Comparison of ENCODE assay signal across 15 mouse cellular contexts in the genomic region with DNA sequence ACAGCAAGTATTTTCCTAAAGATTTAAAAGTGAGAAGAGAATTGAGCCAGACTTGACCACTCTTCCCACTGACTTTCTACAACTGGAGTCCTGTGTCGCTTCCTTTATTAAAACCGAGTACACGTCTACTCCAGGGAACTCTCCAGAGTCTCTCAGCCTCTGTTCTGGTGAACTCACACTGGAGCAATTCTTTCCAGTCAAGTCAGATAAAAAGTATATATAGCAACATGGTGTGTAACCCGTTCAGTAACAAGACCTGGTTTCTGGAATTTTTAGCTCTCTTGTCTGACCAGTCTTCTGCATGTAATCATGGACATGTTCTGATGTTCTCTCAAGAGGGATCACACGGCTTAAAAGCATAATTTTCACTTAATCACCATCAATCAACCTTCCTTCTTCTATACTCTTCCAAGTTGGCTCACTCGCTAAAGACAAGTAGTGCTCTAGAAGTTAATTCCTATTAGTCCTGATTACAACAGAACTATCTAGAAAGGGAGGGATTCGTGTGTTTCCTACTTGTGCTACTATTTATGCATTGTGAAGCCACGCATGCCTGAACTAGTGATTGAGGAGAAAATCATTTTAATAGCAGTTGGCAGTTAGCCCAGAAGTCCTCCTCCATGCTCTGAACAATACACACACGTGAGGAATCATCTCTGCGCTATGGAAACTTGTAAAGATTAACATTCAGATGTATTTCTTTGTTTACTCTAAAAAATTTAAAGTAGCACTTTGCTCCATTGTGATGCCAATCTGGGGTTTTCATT.
A peak's percentile ranks its signal among the peaks of the same experiment; 100 is the strongest.
DNase-seq lines count a peak whose midpoint lies in the region; ATAC-seq and TF ChIP-seq lines count a peak whose summit lies in the region.
"Had no signal": no experiment of that assay in that cellular context is flagged by ENCODE, and none has a peak within 500 bp of the region (broad histone marks: within the 10 kb centered on the region; RNA-seq: fewer than 3 reads in every experiment).

No protein-coding gene starts in this region.

- peak overlapping the region; percentile 50; the same call in 1 of the 2 replicates for H3K27ac ChIP-seq in heart, embryonic 11.5 days (ENCODE audit: low read depth, low read length)
- H3K27ac ChIP-seq in lung, postnatal 0 days (ENCODE audit: low read length) = no peak overlapping the region
- H3K27ac ChIP-seq in heart, postnatal 0 days (ENCODE audit: low read depth) = peak overlapping the region; percentile 65
- H3K27ac ChIP-seq: limb, embryonic 15.5 days; neural tube, embryonic 13.5 days had no signal

- no peak for ATAC-seq in heart, embryonic 11.5 days (replicated peaks; ENCODE audit: insufficient number of reproducible peaks, low FRiP score, low TSS enrichment)
- ATAC-seq in lung, postnatal 0 days = 0 out of 2 replicates have a peak, but pooled peaks have one; percentile 8
- peak; percentile 79 for ATAC-seq in heart, postnatal 0 days (ENCODE audit: insufficient read depth, low read depth)
- ATAC-seq: intestine, embryonic 16.5 days; liver, postnatal 0 days had no signal

- H3K4me3 ChIP-seq in heart, embryonic 11.5 days (ENCODE audit: low read depth, low read length) = no peak overlapping the region
- no peak overlapping the region for H3K4me3 ChIP-seq in lung, postnatal 0 days (ENCODE audit: low read depth, low read length)
- no peak overlapping the region for H3K4me3 ChIP-seq in lung, adult 2 months (replicated peaks; ENCODE audit: extremely low read depth, low read depth, low read length)
- no peak overlapping the region for H3K4me3 ChIP-seq in heart, postnatal 0 days (ENCODE audit: low read depth, low read length)
- H3K4me3 ChIP-seq: limb, embryonic 15.5 days; neural tube, embryonic 13.5 days had no signal

- H3K9ac ChIP-seq in heart, embryonic 11.5 days (ENCODE audit: low read depth, low read length) = no peak overlapping the region
- no peak overlapping the region for H3K9ac ChIP-seq in lung, postnatal 0 days (replicated peaks; ENCODE audit: low read depth)
- no peak overlapping the region for H3K9ac ChIP-seq in heart, postnatal 0 days (replicated peaks; ENCODE audit: low read depth, low read length)
- H3K9ac ChIP-seq: limb, embryonic 15.5 days; liver, postnatal 0 days; neural tube, embryonic 13.5 days had no signal

- no peak for TF ChIP-seq POLR2A in lung, adult 2 months (IDR thresholded peaks at IDR 0.05; ENCODE audit: borderline replicate concordance, extremely low read depth, low read depth, low read length)
- no peak for TF ChIP-seq POLR2A in brain, embryonic 14.5 days (IDR thresholded peaks at IDR 0.05; ENCODE audit: borderline replicate concordance, extremely low read depth, insufficient read depth, insufficient read length, poor library complexity, severe bottlenecking)

- H3K4me2 ChIP-seq in heart, embryonic 11.5 days = no peak overlapping the region
- H3K4me2 ChIP-seq in lung, postnatal 0 days (replicated peaks; ENCODE audit: low read depth, low read length) = no peak overlapping the region
- no peak overlapping the region for H3K4me2 ChIP-seq in heart, postnatal 0 days (ENCODE audit: low read depth, low read length)
- H3K4me2 ChIP-seq: limb, embryonic 15.5 days; neural tube, embryonic 13.5 days had no signal

- no peak for DNase-seq in heart, adult 9 months (ENCODE audit: low spot score in 2 of 2)
- peak; percentile 11 for DNase-seq in lung, postnatal 0 days (ENCODE audit: low spot score)
- no peak for DNase-seq in lung, adult 2 months
- peak; percentile 82 for DNase-seq in brain, embryonic 14.5 days (ENCODE audit: low read depth)
- DNase-seq in heart, postnatal 0 days (ENCODE audit: low spot score) = peak; percentile 61
- DNase-seq in adrenal gland, adult 2 months = no peak
- DNase-seq: adrenal gland, postnatal 25 days; cerebellum, postnatal 36 days; liver, postnatal 0 days; right cerebral cortex, postnatal 4 days had no signal

- no peak for TF ChIP-seq CTCF in lung, postnatal 0 days (IDR thresholded peaks at IDR 0.05)
- TF ChIP-seq CTCF in lung, adult 2 months (IDR thresholded peaks at IDR 0.05; ENCODE audit: insufficient read depth, low read length) = no peak
- TF ChIP-seq CTCF in brain, embryonic 14.5 days (IDR thresholded peaks at IDR 0.05; ENCODE audit: borderline replicate concordance, extremely low read depth, insufficient read depth, insufficient read length) = no peak
- TF ChIP-seq CTCF in heart, postnatal 0 days (IDR thresholded peaks at IDR 0.05; ENCODE audit: low read depth) = no peak

- 0 out of 2 replicates have a peak, but pooled peaks cover 6% of the 10 kb centered on the region for H3K4me1 ChIP-seq in heart, embryonic 11.5 days (ENCODE audit: control insufficient read depth, insufficient read depth, low read length)
- H3K4me1 ChIP-seq in lung, postnatal 0 days (ENCODE audit: insufficient read depth, low read depth, low read length) = no peaks in the 10 kb centered on the region
- no peaks in the 10 kb centered on the region for H3K4me1 ChIP-seq in lung, adult 2 months (ENCODE audit: control insufficient read depth, insufficient read depth, low read length)
- 0 out of 2 replicates have a peak, but pooled peaks cover 6% of the 10 kb centered on the region for H3K4me1 ChIP-seq in heart, postnatal 0 days (ENCODE audit: control insufficient read depth, insufficient read depth)
- H3K4me1 ChIP-seq: limb, embryonic 15.5 days; neural tube, embryonic 13.5 days had no signal

- no peaks in the 10 kb centered on the region for H3K27me3 ChIP-seq in heart, embryonic 11.5 days (ENCODE audit: control insufficient read depth, insufficient read depth, low read length)
- H3K27me3 ChIP-seq in lung, postnatal 0 days (replicated peaks; ENCODE audit: insufficient read depth, low read length) = no peaks in the 10 kb centered on the region
- no peaks in the 10 kb centered on the region for H3K27me3 ChIP-seq in heart, postnatal 0 days (ENCODE audit: control insufficient read depth, insufficient read depth, low read length)
- H3K27me3 ChIP-seq: limb, embryonic 15.5 days; neural tube, embryonic 13.5 days had no signal

- no peaks in the 10 kb centered on the region for H3K36me3 ChIP-seq in heart, embryonic 11.5 days (ENCODE audit: control insufficient read depth, insufficient read depth, low read length)
- no peaks in the 10 kb centered on the region for H3K36me3 ChIP-seq in lung, postnatal 0 days (ENCODE audit: insufficient read depth, low read length)
- H3K36me3 ChIP-seq in heart, postnatal 0 days (replicated peaks; ENCODE audit: control insufficient read depth, insufficient read depth, low read length) = no peaks in the 10 kb centered on the region
- H3K36me3 ChIP-seq: G1E; limb, embryonic 15.5 days; neural tube, embryonic 13.5 days had no signal

- H3K9me3 ChIP-seq in heart, embryonic 11.5 days (replicated peaks; ENCODE audit: control insufficient read depth, low read length) = no peaks in the 10 kb centered on the region
- no peaks in the 10 kb centered on the region for H3K9me3 ChIP-seq in lung, postnatal 0 days (ENCODE audit: low read length)
- H3K9me3 ChIP-seq in heart, postnatal 0 days (replicated peaks; ENCODE audit: control insufficient read depth, low read length) = no peaks in the 10 kb centered on the region
- H3K9me3 ChIP-seq: G1E; limb, embryonic 15.5 days; neural tube, embryonic 13.5 days had no signal

- TF ChIP-seq EP300 in lung, postnatal 0 days (IDR thresholded peaks at IDR 0.05) = no peak
- TF ChIP-seq EP300 in heart, postnatal 0 days (IDR thresholded peaks at IDR 0.05; ENCODE audit: low read depth) = no peak

- WGBS in heart, embryonic 11.5 days (ENCODE audit: insufficient replicate concordance) = 49% methylated on average over 10 of the region's 10 CpGs
- 35% methylated on average over 10 of the region's 10 CpGs for WGBS in lung, postnatal 0 days
- 47% methylated on average over 10 of the region's 10 CpGs for WGBS in lung, adult 2 months
- WGBS in heart, postnatal 0 days = 17% methylated on average over 10 of the region's 10 CpGs

Comparison
In these comparisons a context has a peak if more than half of its experiments do, and no peak if none do; other contexts are left out.
1. DNase-seq: peak in lung, postnatal 0 days (single experiment), brain, embryonic 14.5 days (single experiment) and heart, postnatal 0 days (single experiment); none in heart, adult 9 months (0 of 2), lung, adult 2 months (single experiment) and adrenal gland, adult 2 months (single experiment).